Mouse (Mus musculus) erythroid progenitor cell, adult 5-6 weeks (primary cell): Measurements from ENCODE around the gene Ccdc188. TPM values are rescaled to one million over a fixed set of nuclear protein-coding genes. Genes with fewer than 3 reads are reported as not detected.
"Not testable (repeated sequence)": the region's sequence is repeated elsewhere in the genome, so short reads cannot be mapped to it uniquely, and the experiment has no call there.

Experiments
- ATAC-seq: replicated peaks from 2 replicates; pipeline ENCODE4 v1.8.0; 2016; ENCODE audit warnings: moderate number of reproducible peaks, mild to moderate bottlenecking, moderate TSS enrichment, inconsistent platforms; ENCODE audit not compliant: poor library complexity, low FRiP score, severe bottlenecking
- total RNA-seq, 2 experiments: library from RNA; stranded (forward) in 1 of 2; stranded (reverse) in 1 of 2; fragments of 150-400 nt in 1 of 2; fragments of 186-747, 209-891 nt in 1 of 2; gene quantifications; 2 replicates each; pipeline versions ENCODE4 v1.2.3 to v1.2.4; 2015 to 2017; ENCODE audit warnings: low replicate concordance in 2 of 2

Gene Ccdc188
- not detected in 2 replicates for total RNA-seq (2015; ENCODE audit: low replicate concordance)
- not detected in 2 replicates for total RNA-seq (2017; ENCODE audit: low replicate concordance)

- no peak for ATAC-seq
These were observed at the start of gene Ccdc188 for GRCm38 (mm10) chr16:18217579-18217978. Gene Ccdc188 (plus strand): TSS chr16:18217879.

- no peak for ATAC-seq
These were observed 48.5 kb upstream of the Ccdc188 start for GRCm38 (mm10) chr16:18169156-18169555.

GRCm38 (mm10) chr16:18169776-18170175, 47.9 kb upstream of the Ccdc188 start:
- ATAC-seq: no peak

GRCm38 (mm10) chr16:18172266-18172855, 45.3 kb upstream of the Ccdc188 start:
- ATAC-seq: no peak

GRCm38 (mm10) chr16:18173231-18173630, 44.4 kb upstream of the Ccdc188 start:
- ATAC-seq: no peak

GRCm38 (mm10) chr16:18173788-18174187, 43.9 kb upstream of the Ccdc188 start:
- no peak for ATAC-seq

GRCm38 (mm10) chr16:18175817-18176541, 41.7 kb upstream of the Ccdc188 start:
- no peak for ATAC-seq

- ATAC-seq: no peak
These were observed 40.9 kb upstream of the Ccdc188 start for GRCm38 (mm10) chr16:18176758-18177157.

- ATAC-seq: no peak
These were observed 38.1 kb upstream of the Ccdc188 start for GRCm38 (mm10) chr16:18179591-18179990.

- ATAC-seq: no peak
These were observed 36.3 kb upstream of the Ccdc188 start for GRCm38 (mm10) chr16:18181398-18181797.

GRCm38 (mm10) chr16:18182766-18183165, 34.9 kb upstream of the Ccdc188 start:
- no peak for ATAC-seq

GRCm38 (mm10) chr16:18185715-18186449, 31.8 kb upstream of the Ccdc188 start:
- ATAC-seq: no peak

- ATAC-seq: no peak
These were observed 30.9 kb upstream of the Ccdc188 start for GRCm38 (mm10) chr16:18186798-18187197.

GRCm38 (mm10) chr16:18187221-18187620, 30.5 kb upstream of the Ccdc188 start:
- no peak for ATAC-seq

- ATAC-seq: no peak
These were observed 26.7 kb upstream of the Ccdc188 start for GRCm38 (mm10) chr16:18191006-18191405.

- no peak for ATAC-seq
These were observed 23.3 kb upstream of the Ccdc188 start for GRCm38 (mm10) chr16:18194208-18194985.

- no peak for ATAC-seq
These were observed 22.6 kb upstream of the Ccdc188 start for GRCm38 (mm10) chr16:18195068-18195467.

GRCm38 (mm10) chr16:18195561-18195960, 22.1 kb upstream of the Ccdc188 start:
- not testable (repeated sequence) for ATAC-seq

- ATAC-seq: no peak
These were observed 19.8 kb upstream of the Ccdc188 start for GRCm38 (mm10) chr16:18197881-18198280.
